Mouse (Mus musculus) CH12.LX (cell line): ENCODE results near the gene Slc6a9. TPM values are rescaled to one million over a fixed set of nuclear protein-coding genes. Genes with fewer than 3 reads are reported as not detected.

Experiments
- DNase-seq: peaks from one replicate; pipeline ENCODE4 v3.0.0-alpha.2; 2013; ENCODE audit errors: extremely low read depth
- H3K27ac ChIP-seq: 2 replicates; pipeline ENCODE4 v1.5.1; 2012; ENCODE audit warnings: low read depth, mild to moderate bottlenecking, control low read depth, moderate library complexity; ENCODE audit not compliant: insufficient read depth
- H3K27me3 ChIP-seq: replicated peaks from 2 replicates; pipeline ENCODE3; 2012; ENCODE audit warnings: inconsistent platforms
- H3K36me3 ChIP-seq, 2 experiments: replicated peaks in 1 of 2; 2 replicates each; pipeline versions ENCODE3 to v1.6.1; 2012; ENCODE audit warnings: inconsistent platforms in 1 of 2, low read length in 1 of 2, mild to moderate bottlenecking in 1 of 2, mixed read lengths in 1 of 2, moderate library complexity in 1 of 2; ENCODE audit not compliant: control insufficient read depth in 1 of 2, insufficient read depth in 1 of 2
- H3K4me1 ChIP-seq, 2 experiments: 2 replicates each; pipeline ENCODE4 v1.6.1; 2012; ENCODE audit warnings: inconsistent platforms in 1 of 2, moderate library complexity in 1 of 2; ENCODE audit not compliant: insufficient read depth in 2 of 2, control insufficient read depth in 1 of 2
- H3K4me2 ChIP-seq: 2 replicates; pipeline ENCODE4 v1.6.1; 2012; ENCODE audit warnings: low read depth, mild to moderate bottlenecking, control low read depth; ENCODE audit not compliant: poor library complexity, insufficient read depth, severe bottlenecking
- H3K4me3 ChIP-seq, 3 experiments: fragments of 150-350 bp in 1 of 3; sonication (generic) in 1 of 3; replicated peaks in 1 of 3; 2 replicates each; pipeline versions ENCODE3 to v1.5.1; 2011 to 2012; ENCODE audit warnings: low read depth in 2 of 3, low read length in 2 of 3, mild to moderate bottlenecking in 2 of 3, moderate library complexity in 2 of 3, control low read depth in 1 of 3, improper control_type of control experiment in 1 of 3, inconsistent platforms in 1 of 3, mixed read lengths in 1 of 3; ENCODE audit not compliant: poor library complexity in 1 of 3
- H3K79me2 ChIP-seq: replicated peaks from 2 replicates; pipeline ENCODE4 v1.6.1; 2012; ENCODE audit warnings: mild to moderate bottlenecking, moderate library complexity; ENCODE audit not compliant: control insufficient read depth, poor library complexity, insufficient read depth, severe bottlenecking; ENCODE audit errors: extremely low read depth
- H3K9ac ChIP-seq: 2 replicates; pipeline ENCODE4 v1.6.1; 2012; ENCODE audit warnings: low read depth, mild to moderate bottlenecking, control low read depth, moderate library complexity; ENCODE audit not compliant: insufficient read depth
- H3K9me3 ChIP-seq: replicated peaks from 2 replicates; pipeline ENCODE3; 2012; ENCODE audit warnings: low read length, inconsistent platforms, mixed read lengths
- BHLHE40 ChIP-seq: IDR thresholded peaks from 2 replicates; pipeline ENCODE4 v1.6.1; 2011; ENCODE audit warnings: mild to moderate bottlenecking, low read depth, low read length, improper control_type of control experiment
- CHD1 ChIP-seq: IDR thresholded peaks from 2 replicates; pipeline ENCODE4 v1.6.1; 2012; ENCODE audit warnings: low read depth, low read length, improper control_type of control experiment, inconsistent platforms
- CTCF ChIP-seq, 2 experiments: IDR thresholded peaks in 1 of 2; conservative IDR thresholded peaks in 1 of 2; 2 replicates each; pipeline ENCODE4 v1.5.1; 2011 to 2012; ENCODE audit warnings: low read depth in 2 of 2, low read length in 2 of 2, improper control_type of control experiment in 1 of 2, inconsistent platforms in 1 of 2, mild to moderate bottlenecking in 1 of 2, moderate library complexity in 1 of 2
- E2F4 ChIP-seq: IDR thresholded peaks from 2 replicates; pipeline ENCODE4 v1.6.1; 2011; ENCODE audit warnings: low read depth, low read length, improper control_type of control experiment; ENCODE audit not compliant: insufficient replicate concordance
- ELF1 ChIP-seq: IDR thresholded peaks from 2 replicates; pipeline ENCODE4 v1.6.1; 2014; ENCODE audit warnings: low read depth, mild to moderate bottlenecking, inconsistent platforms, low read length, improper control_type of control experiment
- ETS1 ChIP-seq: conservative IDR thresholded peaks from 2 replicates; pipeline ENCODE4 v1.6.1; 2012; ENCODE audit warnings: low read depth, mild to moderate bottlenecking, inconsistent platforms, low read length, improper control_type of control experiment, moderate library complexity
- JUN ChIP-seq: IDR thresholded peaks from 2 replicates; pipeline ENCODE4 v1.6.1; 2011; ENCODE audit warnings: low read depth, mild to moderate bottlenecking, low read length, improper control_type of control experiment, moderate library complexity; ENCODE audit not compliant: insufficient read depth
- JUND ChIP-seq: conservative IDR thresholded peaks from 2 replicates; pipeline ENCODE4 v1.6.1; 2011; ENCODE audit warnings: low read depth, low read length, improper control_type of control experiment
- KAT2A ChIP-seq: IDR thresholded peaks from 2 replicates; pipeline ENCODE4 v1.6.1; 2012; ENCODE audit warnings: low read length, improper control_type of control experiment, inconsistent platforms; ENCODE audit not compliant: insufficient replicate concordance
- MAZ ChIP-seq: IDR thresholded peaks from 2 replicates; pipeline ENCODE4 v1.6.1; 2012; ENCODE audit warnings: low read depth, mild to moderate bottlenecking, inconsistent platforms, low read length, improper control_type of control experiment, moderate library complexity
- MEF2A ChIP-seq: IDR thresholded peaks from 2 replicates; pipeline ENCODE4 v1.6.1; 2014; ENCODE audit warnings: low read depth, mild to moderate bottlenecking, inconsistent platforms, low read length, improper control_type of control experiment, borderline replicate concordance
- MYC ChIP-seq: IDR thresholded peaks from 2 replicates; pipeline ENCODE4 v1.6.1; 2011; ENCODE audit warnings: low read depth, mild to moderate bottlenecking, improper control_type of control experiment, low read length
- NELFE ChIP-seq: IDR thresholded peaks from 2 replicates; pipeline ENCODE4 v1.6.1; 2011; ENCODE audit warnings: low read depth, low read length, improper control_type of control experiment
- PAX5 ChIP-seq: IDR thresholded peaks from 2 replicates; pipeline ENCODE4 v1.6.1; 2012; ENCODE audit warnings: low read length, inconsistent platforms, mixed read lengths
- RAD21 ChIP-seq: IDR thresholded peaks from 2 replicates; pipeline ENCODE4 v1.6.1; 2011; ENCODE audit warnings: low read depth, mild to moderate bottlenecking, low read length, improper control_type of control experiment, moderate library complexity
- SMC3 ChIP-seq: IDR thresholded peaks from 2 replicates; pipeline ENCODE4 v1.6.1; 2011; ENCODE audit warnings: low read depth, low read length, improper control_type of control experiment
- TBP ChIP-seq: conservative IDR thresholded peaks from 2 replicates; pipeline ENCODE4 v1.6.1; 2011; ENCODE audit warnings: low read depth, low read length, improper control_type of control experiment
- TCF12 ChIP-seq: IDR thresholded peaks from 2 replicates; pipeline ENCODE4 v1.6.1; 2014; ENCODE audit warnings: low read depth, mild to moderate bottlenecking, inconsistent platforms, low read length, improper control_type of control experiment
- UBTF ChIP-seq: IDR thresholded peaks from 2 replicates; pipeline ENCODE4 v1.6.1; 2012; ENCODE audit warnings: low read depth, mild to moderate bottlenecking, inconsistent platforms, low read length, improper control_type of control experiment, moderate library complexity
- USF1 ChIP-seq: IDR thresholded peaks from 2 replicates; pipeline ENCODE4 v1.6.1; 2014; ENCODE audit warnings: low read depth, mild to moderate bottlenecking, inconsistent platforms, low read length, improper control_type of control experiment
- USF2 ChIP-seq: conservative IDR thresholded peaks from 2 replicates; pipeline ENCODE4 v1.6.1; 2011; ENCODE audit warnings: low read depth, low read length, improper control_type of control experiment
- ZC3H11A ChIP-seq: IDR thresholded peaks from 2 replicates; pipeline ENCODE4 v1.6.1; 2012; ENCODE audit warnings: low read depth, mild to moderate bottlenecking, inconsistent platforms, low read length, improper control_type of control experiment
- dilution Hi-C: fragments of 300-500 bp; cut with MboI; formaldehyde crosslinking; loops from 2 replicates; pipeline ENCODE4 v1.14.3; 2020; ENCODE audit warnings: low sequenced_read_pairs; ENCODE audit not compliant: extremely low pct_unique_long_range_greater_than_20kb, extremely low pct_ligation_motif_present
- in situ Hi-C: fragments of 300-500 bp; cut with MboI; formaldehyde crosslinking; loops from 3 replicates; pipeline ENCODE4 v1.14.3; 2019; ENCODE audit warnings: low sequenced_read_pairs, low pct_ligation_motif_present, low pct_unique_long_range_greater_than_20kb, mixed read lengths
- polyA plus RNA-seq: library from polyadenylated mRNA; unstranded; fragments of >175 nt; gene quantifications from 2 replicates; pipeline ENCODE4 v1.2.1, GENCODE M21; 2012; ENCODE audit warnings: low read depth; ENCODE audit not compliant: insufficient read length
- total RNA-seq, 2 experiments: library from RNA; depleted of rRNA; stranded (reverse); fragments of 300-350 nt in 1 of 2; fragments of >200 nt in 1 of 2; gene quantifications; 2 replicates each; pipeline ENCODE4 v1.2.3; 2012 to 2014

Gene Slc6a9
- total and polyA plus RNA-seq, 3 experiments: 4.0 to 15.6 (median 9.1) TPM

GRCm38 (mm10) chr4:117850871-117851270 lies 16.6 kb downstream of the Slc6a9 start:
- TF ChIP-seq MAZ: no peak
- TF ChIP-seq RAD21: no peak
- no peak for TF ChIP-seq CTCF (conservative IDR thresholded peaks at IDR 0.05 in 1 of 2, IDR thresholded peaks at IDR 0.05 in 1 of 2; ENCODE audit: low read depth in 2 of 2, low read length in 2 of 2)
- TF ChIP-seq ELF1: no peak
- TF ChIP-seq USF1: no peak
- no peak for TF ChIP-seq UBTF
- no peak for TF ChIP-seq KAT2A
- TF ChIP-seq SMC3: no peak
- TF ChIP-seq TBP: no peak
- no peak for TF ChIP-seq PAX5
- TF ChIP-seq BHLHE40: no peak
- no peak for TF ChIP-seq JUND
- no peak for TF ChIP-seq E2F4
- TF ChIP-seq NELFE: no peak
- no peak for TF ChIP-seq USF2
- no peak for TF ChIP-seq TCF12
- TF ChIP-seq CHD1: no peak
- no peak for TF ChIP-seq MYC
- TF ChIP-seq, all 38 proteins: peak for 0
- in situ Hi-C loops (no loop called here), dilution Hi-C loops (no loop called here)

GRCm38 (mm10) chr4:117852152-117852868 lies 18.0 kb downstream of the Slc6a9 start:
- in situ Hi-C loops: no loop called here
- DNase-seq: no peak
- H3K79me2 ChIP-seq: no peaks in the 10 kb centered on the region
- H3K36me3 ChIP-seq: peaks cover 28 to 90% of the 10 kb centered on the region in 2 experiments
- no peak overlapping the region for H3K9ac ChIP-seq
- no peak for TF ChIP-seq ZC3H11A
- no peak for TF ChIP-seq ETS1
- TF ChIP-seq PAX5: no peak
- no peak for TF ChIP-seq JUN
- TF ChIP-seq TBP: no peak
- no peak for TF ChIP-seq MEF2A
- no peak for TF ChIP-seq ELF1
- no peak for TF ChIP-seq NELFE
- no peak for TF ChIP-seq E2F4
- no peak for TF ChIP-seq USF2
- no peak overlapping the region for H3K27ac ChIP-seq
- H3K9me3 ChIP-seq: no peaks in the 10 kb centered on the region
- dilution Hi-C loops: no loop called here
- no peaks in the 10 kb centered on the region for H3K27me3 ChIP-seq
- H3K4me1 ChIP-seq: no peaks in the 10 kb centered on the region
- H3K4me2 ChIP-seq: no peak overlapping the region
- H3K4me3 ChIP-seq: no peak overlapping the region

More at GRCm38 (mm10) chr4:117850871-117851270, 16.6 kb downstream of the Slc6a9 start:
- no peak for DNase-seq
- Histone ChIP-seq H3K4me2 (no peak overlapping the region), H3K79me2 (no peaks in the 10 kb centered on the region), H3K27me3 (no peaks in the 10 kb centered on the region), H3K9ac (no peak overlapping the region), H3K4me3 (no peak overlapping the region), H3K27ac (no peak overlapping the region), H3K4me1 (no peaks in the 10 kb centered on the region), H3K36me3 (peaks cover 21 to 91% of the 10 kb centered on the region in 2 experiments), H3K9me3 (no peaks in the 10 kb centered on the region)
